Mouse (Mus musculus) lung, postnatal 36 days (tissue): ENCODE measurements around the gene Olfr293.

Experiments used
- DNase-seq: peaks from one replicate; pipeline ENCODE4 v3.0.0; 2022; ENCODE audit warnings: mixed read lengths

The Olfr293 gene

DNA sequence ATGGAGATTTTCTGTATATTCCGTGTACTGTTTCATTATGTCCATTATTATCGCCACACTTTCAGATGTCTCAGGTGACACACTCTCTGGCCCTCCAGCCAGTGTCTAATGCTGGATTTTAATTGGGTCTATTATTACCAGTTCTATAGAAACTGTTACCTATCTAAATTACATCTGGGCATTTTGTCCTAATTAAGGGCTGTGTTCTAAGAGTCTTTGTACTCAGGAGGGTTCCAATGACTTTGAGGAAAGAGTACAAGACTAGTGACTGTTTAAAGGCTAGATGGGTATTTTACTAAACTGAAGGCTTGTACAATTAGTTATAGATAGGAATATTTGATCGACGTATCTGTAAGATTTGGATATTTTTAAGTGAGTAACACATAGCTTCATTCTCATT, at the start of gene Olfr293:
Gene Olfr293, plus strand, starts transcription at position 301 of the 400 bp plus-strand sequence.
- no peak for DNase-seq

DNA sequence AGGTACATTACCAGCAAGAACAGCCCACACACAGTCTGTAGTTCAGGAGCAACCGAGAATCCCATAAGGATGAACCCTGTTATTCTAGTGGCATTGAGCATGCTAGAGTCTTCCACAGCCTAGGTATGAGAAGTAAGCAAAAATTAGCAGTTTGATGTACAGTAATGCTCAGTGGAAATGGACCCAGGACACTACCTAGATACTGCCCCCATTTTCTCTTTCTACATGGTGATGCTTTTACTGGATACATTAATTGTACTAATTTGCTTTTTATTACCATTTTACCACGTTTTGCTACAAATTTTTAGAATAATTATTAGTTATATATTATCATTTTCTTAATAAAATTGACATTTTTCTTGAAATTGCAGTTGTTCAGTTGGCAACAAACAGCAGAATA, 32.3 kb upstream of the Olfr293 start, which contains the start of gene Olfr294:
Gene Olfr294, minus strand, starts transcription at position 101 of the 400 bp plus-strand sequence.
- DNase-seq, result no peak

- no peak for DNase-seq
Measured at GRCm38 (mm10) chr7:86688030-86688429, 39.2 kb downstream of the Olfr293 start, which contains the start of gene Olfr292. Olfr292 (plus strand) TSS chr7:86688330.
